Mouse (Mus musculus) heart, adult 2 months (tissue): ENCODE measurements at regions not wholly inside any gene's neighbourhood (a gene's known extent, or its start where the extent isn't known, plus 50 kb on each side); places are given as distances from the start of the nearest gene placed in this dataset.

Source experiments
- DNase-seq, 2 experiments: peaks; one replicate each; pipeline ENCODE4 v3.0.0; 2021
- H3K27ac ChIP-seq: fragments of 200-600 bp; 2 replicates; pipeline ENCODE4 v1.8.1; 2022
- H3K27me3 ChIP-seq: fragments of 200-500 bp; 2 replicates; pipeline ENCODE4 v1.6.1; 2012; ENCODE audit warnings: mild to moderate bottlenecking, low read length, inconsistent platforms, mixed read lengths; ENCODE audit not compliant: control insufficient read depth, insufficient read depth
- H3K36me3 ChIP-seq: fragments of 200-500 bp; 2 replicates; pipeline ENCODE4 v1.6.1; 2012; ENCODE audit warnings: low read length, inconsistent platforms; ENCODE audit not compliant: control insufficient read depth, insufficient read depth
- H3K4me1 ChIP-seq: fragments of 200-500 bp; 2 replicates; pipeline ENCODE4 v1.6.1; 2011; ENCODE audit warnings: low read length; ENCODE audit not compliant: control insufficient read depth, insufficient read depth
- H3K4me3 ChIP-seq: fragments of 200-600 bp; 2 replicates; pipeline ENCODE4 v1.8.1; 2022
- H3K79me2 ChIP-seq: fragments of 200-500 bp; replicated peaks from 2 replicates; pipeline ENCODE4 v1.6.1; 2012; ENCODE audit warnings: mild to moderate bottlenecking, inconsistent platforms, low read length, moderate library complexity, mixed read lengths; ENCODE audit not compliant: control insufficient read depth, insufficient read depth
- H3K9ac ChIP-seq: fragments of 200-500 bp; 2 replicates; pipeline ENCODE4 v1.6.1; 2012; ENCODE audit warnings: low read depth, mild to moderate bottlenecking, control low read depth, inconsistent platforms, low read length, mixed read lengths
- CTCF ChIP-seq: fragments of 200-600 bp; IDR thresholded peaks from 2 replicates; pipeline ENCODE4 v1.8.1; 2022; ENCODE audit warnings: antibody characterized with exemption, mild to moderate bottlenecking, moderate library complexity
- EP300 ChIP-seq: fragments of 200-500 bp; IDR thresholded peaks from 2 replicates; pipeline ENCODE4 v1.6.1; 2011; ENCODE audit warnings: low read depth, low read length, control low read depth; ENCODE audit not compliant: insufficient read depth
- POLR2A ChIP-seq: fragments of 200-500 bp; IDR thresholded peaks from 2 replicates; pipeline ENCODE4 v1.6.1; 2011; ENCODE audit warnings: mild to moderate bottlenecking, low read depth, low read length, control low read depth; ENCODE audit not compliant: insufficient read depth
- WGBS: fragments of 180-500 bp; shearing (Covaris S2); methylation state at CpG from one replicate; pipeline ENCODE4 v1.1.7; 2018; 5-methylcytosine and 5-hydroxymethylcytosine counted together
- intact Hi-C: fragments of 180-260 bp; cut with DNase I; formaldehyde crosslinking; loops from one replicate; pipeline ENCODE4 v1.15.1; 2025

DNA sequence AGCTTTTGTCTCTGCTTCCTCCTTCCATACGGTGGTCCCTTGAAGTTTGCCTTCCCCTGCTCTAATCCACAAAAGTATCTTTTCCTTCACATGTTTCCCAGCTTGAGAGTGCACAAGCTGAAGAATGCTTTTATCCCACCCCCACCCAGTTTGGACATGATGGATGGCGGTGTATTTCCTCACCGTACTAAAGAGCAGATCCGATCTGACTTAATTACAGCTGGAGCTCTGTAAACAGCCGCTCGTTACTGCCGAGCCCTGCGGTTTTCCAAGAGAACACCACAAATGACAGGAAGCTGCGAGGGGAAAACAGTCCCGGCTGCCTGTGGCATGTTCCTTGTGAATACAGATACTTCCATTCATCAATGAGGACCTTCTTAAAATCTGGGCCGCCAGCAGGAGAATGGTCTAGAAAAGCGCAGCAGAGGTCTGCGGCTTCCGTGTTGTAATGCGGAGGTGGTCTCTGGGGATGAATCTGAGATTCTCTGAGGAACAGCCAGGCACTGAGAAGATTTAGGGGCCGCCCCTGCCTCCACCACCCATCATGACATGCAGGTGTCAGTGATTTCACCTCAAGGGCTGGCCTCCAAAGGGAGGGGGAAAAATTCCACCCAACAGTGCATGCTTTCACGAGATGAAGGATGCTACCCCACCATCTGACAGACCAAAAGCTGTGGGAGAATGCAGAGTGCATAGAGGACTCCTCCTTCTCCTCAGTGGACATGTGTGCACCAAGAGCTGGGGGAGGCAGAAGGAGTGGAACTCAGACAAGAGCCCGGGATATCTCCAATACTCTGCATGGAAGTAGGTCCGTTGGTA, 155.7 kb upstream of the Cd180 start:
- Histone ChIP-seq H3K27me3 (no peaks in the 10 kb centered on the region), H3K27ac (no peak overlapping the region), H3K9ac (no peak overlapping the region), H3K4me1 (no peaks in the 10 kb centered on the region; the same call in 1 of the 2 replicates), H3K36me3 (no peaks in the 10 kb centered on the region), H3K4me3 (no peak overlapping the region), H3K79me2 (no peaks in the 10 kb centered on the region)
- intact Hi-C loops = no loop called here
- 40% methylated on average over 19 of the region's 19 CpGs for WGBS
- TF ChIP-seq CTCF (no peak), EP300 (no peak), POLR2A (no peak)
- no peak for DNase-seq

DNA sequence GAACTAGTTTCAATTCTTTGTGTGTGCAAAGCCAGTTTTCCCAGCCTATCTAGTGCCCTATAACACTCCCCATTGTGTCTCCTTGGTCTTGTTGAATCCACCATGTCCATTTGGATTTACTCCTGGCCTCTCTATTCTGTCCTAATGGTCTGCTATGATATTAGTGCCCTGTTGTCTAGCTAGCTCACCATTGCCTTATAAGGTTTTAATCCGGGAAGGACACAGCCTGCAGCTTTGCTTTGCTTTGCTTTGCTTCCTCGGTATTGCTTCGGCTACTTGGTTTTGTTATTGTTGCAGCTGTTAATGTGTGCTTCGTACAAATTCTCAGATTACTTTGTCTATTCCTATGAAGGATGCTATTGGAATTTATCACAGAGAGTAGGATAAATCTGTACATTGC, 152.9 kb upstream of the Cd180 start:
- Histone ChIP-seq H3K27ac (no peak overlapping the region), H3K27me3 (no peaks in the 10 kb centered on the region), H3K79me2 (no peaks in the 10 kb centered on the region), H3K9ac (no peak overlapping the region), H3K4me3 (no peak overlapping the region), H3K4me1 (no peaks in the 10 kb centered on the region), H3K36me3 (no peaks in the 10 kb centered on the region)
- TF ChIP-seq EP300 (no peak), CTCF (no peak), POLR2A (no peak)
- WGBS = 86% methylated on average over 4 of the region's 4 CpGs
- DNase-seq = no peak
- intact Hi-C loops = no loop called here

GRCm38 (mm10) chr13:102544359-102545165, 148.8 kb upstream of the Cd180 start:
- H3K9ac ChIP-seq = no peak overlapping the region
- intact Hi-C loops = no loop called here
- no peaks in the 10 kb centered on the region for H3K4me1 ChIP-seq
- no peak for DNase-seq
- 79% methylated on average over 5 of the region's 5 CpGs for WGBS
- no peak overlapping the region for H3K27ac ChIP-seq
- H3K27me3 ChIP-seq = no peaks in the 10 kb centered on the region
- no peak overlapping the region for H3K4me3 ChIP-seq
- H3K36me3 ChIP-seq = no peaks in the 10 kb centered on the region
- H3K79me2 ChIP-seq = no peaks in the 10 kb centered on the region
- no peak for TF ChIP-seq EP300
- TF ChIP-seq CTCF = no peak
- no peak for TF ChIP-seq POLR2A

GRCm38 (mm10) chr13:102545845-102546615, 147.3 kb upstream of the Cd180 start:
- H3K4me3 ChIP-seq = no peak overlapping the region
- TF ChIP-seq EP300 (no peak), POLR2A (no peak), CTCF (no peak)
- H3K79me2 ChIP-seq = no peaks in the 10 kb centered on the region
- no peak overlapping the region for H3K9ac ChIP-seq
- no peak for DNase-seq
- H3K4me1 ChIP-seq = no peaks in the 10 kb centered on the region
- H3K36me3 ChIP-seq = no peaks in the 10 kb centered on the region
- H3K27me3 ChIP-seq = no peaks in the 10 kb centered on the region
- WGBS = 73% methylated on average over 17 of the region's 17 CpGs
- intact Hi-C loops = no loop called here
- H3K27ac ChIP-seq = no peak overlapping the region

GRCm38 (mm10) chr13:102548252-102548651, 145.1 kb upstream of the Cd180 start:
- Histone ChIP-seq H3K9ac (no peak overlapping the region), H3K4me1 (no peaks in the 10 kb centered on the region), H3K36me3 (no peaks in the 10 kb centered on the region), H3K4me3 (no peak overlapping the region), H3K27ac (no peak overlapping the region), H3K79me2 (no peaks in the 10 kb centered on the region), H3K27me3 (no peaks in the 10 kb centered on the region)
- DNase-seq = no peak
- intact Hi-C loops = no loop called here
- no peak for TF ChIP-seq CTCF
- TF ChIP-seq EP300 = no peak
- TF ChIP-seq POLR2A = no peak
- WGBS = 75% methylated on average over 6 of the region's 6 CpGs
